Mouse (Mus musculus) neutrophil, adult 59 days (primary cell): Measurements from ENCODE around the gene 4933424G06Rik. TPM values are rescaled to one million over a fixed set of nuclear protein-coding genes. Genes with fewer than 3 reads are reported as not detected.

Source experiments
- total RNA-seq, 2 experiments: library from RNA; stranded (reverse); gene quantifications; 1 replicate in 1 of 2; 2 replicates in 1 of 2; pipeline ENCODE4 v1.2.4; 2023

The 4933424G06Rik gene
- total RNA-seq: not detected

DNA sequence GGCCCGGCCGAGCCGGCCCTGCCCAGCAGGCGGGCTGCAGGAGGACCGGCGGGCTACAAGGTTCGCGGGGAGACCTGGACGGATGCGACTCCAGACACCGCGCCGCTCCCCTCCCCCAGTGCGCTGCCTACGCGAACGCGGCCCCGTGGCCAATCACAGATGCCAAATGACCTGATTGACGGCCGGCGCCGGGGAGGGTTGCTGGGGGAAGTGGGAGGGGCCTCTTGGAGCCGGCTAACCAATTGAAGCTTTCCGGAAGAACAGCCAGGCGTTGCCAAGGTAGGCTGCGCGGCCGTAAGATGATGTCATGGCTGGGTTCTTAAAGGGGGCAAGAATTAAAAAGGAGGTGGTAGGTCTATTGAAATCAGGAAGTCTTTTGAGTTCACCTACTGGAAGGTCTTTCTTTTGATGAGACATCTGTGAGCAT, at the start of gene 4933424G06Rik:
Gene 4933424G06Rik, plus strand, starts transcription at position 296 of the 427 bp plus-strand sequence.

DNA sequence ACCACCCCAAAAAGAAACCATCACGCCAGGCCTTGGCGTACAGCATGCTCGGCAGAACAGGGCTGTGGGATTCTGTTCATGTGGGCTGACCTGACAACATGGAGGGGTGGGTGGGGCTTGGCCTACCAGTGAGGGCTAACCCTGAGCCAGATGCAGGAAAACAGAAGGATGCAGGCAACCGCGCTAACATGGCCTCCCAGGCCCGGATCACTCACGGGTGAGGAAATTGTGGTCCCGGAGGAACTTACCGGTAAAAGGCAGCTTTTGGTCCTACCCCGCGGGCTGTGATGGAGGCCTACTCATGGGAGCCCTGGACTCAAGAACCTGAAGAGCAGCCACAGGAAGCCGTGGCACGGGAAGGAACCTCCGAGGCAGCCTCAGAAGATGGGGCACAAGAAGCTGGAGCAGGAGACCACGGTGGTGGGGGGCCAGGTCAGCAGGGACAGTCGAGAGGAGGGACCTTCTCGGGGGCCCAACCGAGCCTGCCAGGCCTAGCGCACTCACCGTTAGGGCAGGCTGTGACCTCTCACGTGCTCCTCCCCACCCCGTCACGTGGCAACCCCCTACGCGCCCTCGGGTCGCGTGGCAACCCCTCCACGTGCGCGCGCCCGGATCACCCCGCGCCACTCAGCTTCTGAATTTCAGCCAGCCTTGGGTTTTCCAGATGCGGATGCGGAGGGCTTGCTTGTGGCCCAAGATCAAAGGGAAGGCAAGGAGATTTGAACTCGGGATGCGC, 27.2 kb upstream of the 4933424G06Rik start, which contains the start of gene Fam178b:
Gene Fam178b, minus strand, starts transcription at position 564 of the 736 bp plus-strand sequence.

DNA sequence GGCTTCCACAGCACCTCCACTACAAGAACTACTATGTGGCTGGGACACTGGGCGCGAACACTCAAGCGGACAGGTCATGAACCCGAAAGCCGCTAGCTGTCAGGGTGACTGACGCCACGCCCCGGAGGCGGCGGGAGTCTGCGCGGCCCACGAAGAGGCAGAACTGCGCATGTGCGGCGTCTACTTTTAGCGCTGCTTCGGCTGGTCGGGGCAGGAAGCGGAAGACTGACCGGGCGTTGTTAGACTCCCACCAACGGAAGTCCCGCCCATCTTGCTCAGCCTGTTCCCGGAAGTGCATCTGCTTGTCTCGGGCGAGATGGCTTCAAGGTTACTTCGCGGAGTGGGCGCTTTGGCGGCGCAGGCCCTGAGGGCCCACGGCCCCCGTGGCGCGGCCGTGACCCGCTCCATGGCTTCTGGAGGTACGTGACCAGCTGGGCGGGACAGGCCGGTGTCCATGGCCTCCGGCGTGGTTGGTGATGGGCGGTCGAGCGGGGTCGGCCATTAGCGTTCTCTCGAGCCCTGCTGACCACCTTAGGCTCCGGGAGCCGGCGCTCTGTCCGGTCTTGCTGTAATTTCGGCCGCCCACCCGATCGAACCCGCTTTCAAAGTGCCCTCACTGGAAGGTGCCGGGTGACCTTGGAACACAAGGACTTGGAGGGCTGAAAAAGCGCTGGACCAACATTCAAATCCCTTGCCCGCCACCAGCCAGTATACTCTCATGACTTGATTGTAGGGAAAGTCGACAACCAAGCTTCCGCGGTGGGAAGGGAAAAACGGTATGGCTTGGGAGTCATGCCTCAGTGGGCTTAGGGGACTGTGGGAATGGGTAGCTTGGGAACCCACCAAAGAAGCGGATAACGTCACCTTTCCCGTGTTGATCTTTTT, 18.4 kb upstream of the 4933424G06Rik start, which contains the start of gene Cox5b:
Gene Cox5b, plus strand, starts transcription at position 179 of the 885 bp plus-strand sequence.

DNA sequence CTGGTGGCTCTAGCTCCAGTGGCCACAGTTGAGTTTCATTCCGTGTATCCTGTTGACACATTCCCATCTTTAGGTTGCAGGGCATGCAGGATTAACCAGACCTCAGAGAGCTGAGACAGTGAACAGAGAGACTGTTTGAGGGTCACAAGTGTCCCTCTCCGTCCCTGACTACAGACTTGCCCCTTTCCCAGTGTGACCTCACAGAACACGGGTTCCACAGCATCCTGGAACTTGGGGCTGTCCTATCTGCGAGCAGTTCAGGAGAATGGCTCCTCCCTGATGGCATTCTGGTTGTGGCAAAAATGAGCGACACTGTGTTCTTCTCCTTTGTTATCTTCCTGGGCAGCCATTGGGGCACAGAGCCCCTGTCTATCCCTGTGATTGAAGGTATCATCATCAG, 4.4 kb downstream of the 4933424G06Rik start, which contains the start of gene Actr1b:
Gene Actr1b, minus strand, starts transcription at position 112 of the 400 bp plus-strand sequence.

GRCm38 (mm10) chr1:36761568-36761967, 51.6 kb downstream of the 4933424G06Rik start, which contains the start of gene Zap70:
Gene Zap70 (plus strand): TSS chr1:36761798.

Other genes with a start within 250 kb of the 4933424G06Rik start
- gene Cnnm4, start 238.5 kb upstream of the 4933424G06Rik start, total RNA-seq: 10 to 100 TPM; 27.7 to 28.9 TPM
- gene Cnnm3, start 198.3 kb upstream of the 4933424G06Rik start, total RNA-seq: 10 to 100 TPM; 23.1 to 28.8 TPM
- 1 to 10 TPM; 3.8 to 6.2 TPM for gene Ankrd23, start 173.3 kb upstream of the 4933424G06Rik start, total RNA-seq
- gene Gm42417, start 170.7 kb upstream of the 4933424G06Rik start, total RNA-seq: not detected
- gene Ankrd39, start 162.7 kb upstream of the 4933424G06Rik start, total RNA-seq: 1 to 10 TPM; 4.2 to 5.1 TPM
- gene Sema4c, start 151.8 kb upstream of the 4933424G06Rik start, total RNA-seq: 1 to 10 TPM in 1 of 2 experiments, under 1 TPM in 1; 0.73 to 2.0 TPM
- gene Fam178b, start 27.0 kb upstream of the 4933424G06Rik start, total RNA-seq: not detected
- 100 to 1,000 TPM; 255 to 259 TPM for gene Cox5b, start 18.7 kb upstream of the 4933424G06Rik start, total RNA-seq
- gene Actr1b, start 4.3 kb downstream of the 4933424G06Rik start, total RNA-seq: 10 to 100 TPM; 39.0 to 51.3 TPM
- under 1 TPM; 0.49 to 0.80 TPM for gene Zap70, start 51.6 kb downstream of the 4933424G06Rik start, total RNA-seq
- 10 to 100 TPM; 66.7 to 71.2 TPM for gene Tmem131, start 233.5 kb downstream of the 4933424G06Rik start, total RNA-seq